Mouse (Mus musculus): ENCODE measurements around the gene Hmgxb4. TPM values are rescaled to one million over a fixed set of nuclear protein-coding genes. Genes with fewer than 3 reads are reported as not detected.

Gene Hmgxb4
- total and polyA plus RNA-seq, 3 experiments: 23.3 to 33.4 (median 29.1) TPM

DNA sequence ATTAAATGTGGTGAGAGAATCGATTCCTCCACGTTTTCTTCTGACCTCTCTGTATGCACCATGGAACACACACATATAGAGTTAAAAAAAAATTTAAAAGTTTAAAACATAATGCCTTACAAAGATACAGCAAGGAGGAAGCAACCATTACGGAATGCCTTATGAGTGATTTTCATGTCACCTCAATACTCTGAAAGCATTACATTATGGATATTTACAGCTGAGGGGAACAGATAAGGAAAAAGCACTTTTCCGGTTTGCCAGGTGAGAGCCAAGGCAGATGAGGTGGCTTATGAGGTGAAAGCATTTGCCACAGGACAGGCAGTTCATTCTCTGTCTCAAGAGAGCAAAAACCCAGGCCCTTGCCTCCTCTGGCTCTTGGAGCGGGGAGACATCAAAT is 39.8 kb downstream of the Hmgxb4 start:
- no peaks in the 10 kb centered on the region for H3K79me2 ChIP-seq (replicated peaks; ENCODE audit: control insufficient read depth, extremely low read depth, insufficient read depth, poor library complexity, severe bottlenecking)
- H3K4me3 ChIP-seq (replicated peaks in 1 of 3; ENCODE audit: low read depth in 2 of 3, low read length in 2 of 3, poor library complexity in 1 of 3): peak overlapping the region in 1 of 3 experiments; percentile 72
- DNase-seq (ENCODE audit: extremely low read depth): no peak
- peak overlapping the region; percentile 18; the same call in 1 of the 2 replicates for H3K4me2 ChIP-seq (ENCODE audit: insufficient read depth, low read depth, poor library complexity, severe bottlenecking)
- in situ Hi-C loops (cut with MboI; ENCODE audit: low pct_ligation_motif_present, low pct_unique_long_range_greater_than_20kb, low sequenced_read_pairs): no loop called here
- peaks cover 0 to 41% of the 10 kb centered on the region in 2 experiments; a peak in 2 of 4 replicates for H3K4me1 ChIP-seq (ENCODE audit: control insufficient read depth in 1 of 2, insufficient read depth in 2 of 2)
- dilution Hi-C loops (cut with MboI; ENCODE audit: extremely low pct_ligation_motif_present, extremely low pct_unique_long_range_greater_than_20kb, low sequenced_read_pairs): no loop called here
- TF ChIP-seq PAX5 (IDR thresholded peaks at IDR 0.05; ENCODE audit: low read length) (no peak), ZC3H11A (IDR thresholded peaks at IDR 0.05; ENCODE audit: low read depth, low read length) (no peak)
- H3K27me3 ChIP-seq (replicated peaks): no peaks in the 10 kb centered on the region
- no peaks in the 10 kb centered on the region for H3K9me3 ChIP-seq (replicated peaks; ENCODE audit: low read length)
- H3K9ac ChIP-seq (ENCODE audit: insufficient read depth, low read depth): no peak overlapping the region
- H3K36me3 ChIP-seq (replicated peaks in 1 of 2; ENCODE audit: control insufficient read depth in 1 of 2, insufficient read depth in 1 of 2, low read length in 1 of 2): peaks cover 27 to 54% of the 10 kb centered on the region in 2 experiments
- H3K27ac ChIP-seq (ENCODE audit: insufficient read depth, low read depth): no peak overlapping the region

DNA sequence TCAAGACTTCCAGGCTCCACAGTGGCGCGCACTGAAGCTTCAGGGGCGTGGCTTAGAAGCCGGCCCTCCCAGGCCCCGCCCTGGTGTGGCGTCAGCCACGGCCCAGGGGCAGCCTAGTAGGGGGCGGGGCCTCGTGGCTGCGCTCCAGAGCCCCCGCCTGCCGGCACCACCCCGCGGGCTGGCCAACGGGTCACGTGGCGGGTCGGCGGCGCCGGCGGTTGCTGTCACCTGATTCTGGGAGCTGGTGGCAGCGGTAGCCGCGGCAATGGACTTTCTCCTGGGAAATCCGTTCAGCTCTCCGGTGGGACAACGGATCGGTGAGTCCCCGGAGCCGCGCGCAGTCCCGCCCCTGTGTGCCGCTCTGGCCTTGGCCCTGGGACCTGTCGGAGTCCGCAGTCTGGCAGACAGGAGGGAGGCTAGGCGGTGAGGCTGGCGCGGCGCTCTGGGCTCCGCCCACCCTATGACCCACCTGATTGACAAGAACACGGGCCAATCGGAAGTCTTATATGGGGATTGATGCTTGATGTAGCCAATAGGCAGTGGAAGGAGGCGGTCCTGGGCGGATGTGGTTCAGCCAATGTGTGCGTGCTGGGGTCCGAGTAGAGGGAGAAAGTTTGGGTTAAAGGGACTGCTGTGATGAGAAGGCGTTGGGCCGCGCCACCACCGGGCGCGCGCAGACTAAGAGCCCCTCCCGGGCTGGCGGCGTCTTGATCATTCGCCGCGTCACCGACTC is 40.5 kb downstream of the Hmgxb4 start, which contains the start of gene Tom1:
Gene Tom1 (plus strand): TSS at position 195 of the 733 bp plus-strand sequence.
- H3K79me2 ChIP-seq (replicated peaks; ENCODE audit: control insufficient read depth, extremely low read depth, insufficient read depth, poor library complexity, severe bottlenecking): no peaks in the 10 kb centered on the region
- peak within 1 kb of the TSS; percentile 60 for H3K4me2 ChIP-seq (ENCODE audit: insufficient read depth, low read depth, poor library complexity, severe bottlenecking)
- H3K36me3 ChIP-seq (replicated peaks in 1 of 2; ENCODE audit: control insufficient read depth in 1 of 2, insufficient read depth in 1 of 2, low read length in 1 of 2): peaks cover 22 to 47% of the 10 kb centered on the region in 2 experiments
- H3K27ac ChIP-seq (ENCODE audit: insufficient read depth, low read depth): peak within 1 kb of the TSS; percentile 30; the same call in 1 of the 2 replicates
- peak; percentile 98 for DNase-seq (ENCODE audit: extremely low read depth)
- H3K27me3 ChIP-seq (replicated peaks): no peaks in the 10 kb centered on the region
- peaks cover 5 to 47% of the 10 kb centered on the region in 2 experiments for H3K4me1 ChIP-seq (ENCODE audit: control insufficient read depth in 1 of 2, insufficient read depth in 2 of 2)
- peak within 1 kb of the TSS; percentile 72 to 73 (median 72) for H3K4me3 ChIP-seq (replicated peaks in 1 of 3; ENCODE audit: low read depth in 2 of 3, low read length in 2 of 3, poor library complexity in 1 of 3)
- dilution Hi-C loops (cut with MboI; ENCODE audit: extremely low pct_ligation_motif_present, extremely low pct_unique_long_range_greater_than_20kb, low sequenced_read_pairs): no loop called here
- in situ Hi-C loops (cut with MboI; ENCODE audit: low pct_ligation_motif_present, low pct_unique_long_range_greater_than_20kb, low sequenced_read_pairs): no loop called here
- H3K9me3 ChIP-seq (replicated peaks; ENCODE audit: low read length): no peaks in the 10 kb centered on the region
- H3K9ac ChIP-seq (ENCODE audit: insufficient read depth, low read depth): peak within 1 kb of the TSS; percentile 46
- TF ChIP-seq EP300 (IDR thresholded peaks at IDR 0.05; ENCODE audit: low read length): no peak
- peak; percentile 95 for TF ChIP-seq SIN3A (IDR thresholded peaks at IDR 0.05; ENCODE audit: low read length)
- TF ChIP-seq RAD21 (IDR thresholded peaks at IDR 0.05; ENCODE audit: low read depth, low read length): no peak
- TF ChIP-seq PAX5 (IDR thresholded peaks at IDR 0.05; ENCODE audit: low read length): no peak
- TF ChIP-seq USF1 (IDR thresholded peaks at IDR 0.05; ENCODE audit: low read depth, low read length): peak; percentile 90
- no peak for TF ChIP-seq RCOR1 (conservative IDR thresholded peaks at IDR 0.05; ENCODE audit: low read depth, low read length)
- TF ChIP-seq NRF1 (IDR thresholded peaks at IDR 0.05; ENCODE audit: low read depth, low read length): peak; percentile 54
- 0 out of 2 replicates have a peak, but pooled peaks have one; percentile 27 for TF ChIP-seq TCF12 (IDR thresholded peaks at IDR 0.05; ENCODE audit: low read depth, low read length)
- no peak for TF ChIP-seq POLR2AphosphoS2 (IDR thresholded peaks at IDR 0.05; ENCODE audit: low read depth, low read length)
- TF ChIP-seq SMC3 (IDR thresholded peaks at IDR 0.05; ENCODE audit: low read depth, low read length): no peak
- TF ChIP-seq UBTF (IDR thresholded peaks at IDR 0.05; ENCODE audit: low read depth, low read length): no peak
- TF ChIP-seq JUND (conservative IDR thresholded peaks at IDR 0.05; ENCODE audit: low read depth, low read length): no peak
- TF ChIP-seq ZKSCAN1 (IDR thresholded peaks at IDR 0.05; ENCODE audit: borderline replicate concordance, low read depth, low read length): no peak
- TF ChIP-seq ZMIZ1 (IDR thresholded peaks at IDR 0.05; ENCODE audit: low read depth, low read length): no peak
- peak; percentile 64; the same call in 1 of the 2 replicates for TF ChIP-seq KAT2A (IDR thresholded peaks at IDR 0.05; ENCODE audit: insufficient replicate concordance, low read length)
- no peak for TF ChIP-seq MAFK (IDR thresholded peaks at IDR 0.05; ENCODE audit: insufficient replicate concordance, low read length)
- no peak for TF ChIP-seq CHD1 (IDR thresholded peaks at IDR 0.05; ENCODE audit: low read depth, low read length)
- peak; percentile 84 for TF ChIP-seq BHLHE40 (IDR thresholded peaks at IDR 0.05; ENCODE audit: low read depth, low read length)
- no peak for TF ChIP-seq E2F4 (IDR thresholded peaks at IDR 0.05; ENCODE audit: insufficient replicate concordance, low read depth, low read length)
- TF ChIP-seq MYC (IDR thresholded peaks at IDR 0.05; ENCODE audit: low read depth, low read length): no peak
- TF ChIP-seq ELF1 (IDR thresholded peaks at IDR 0.05; ENCODE audit: low read depth, low read length): peak; percentile 48; the same call in 1 of the 2 replicates
- TF ChIP-seq MAX (IDR thresholded peaks at IDR 0.05; ENCODE audit: low read length): peak; percentile 62; the same call in 1 of the 2 replicates
- TF ChIP-seq IRF4 (IDR thresholded peaks at IDR 0.05; ENCODE audit: low read depth, low read length): 0 out of 2 replicates have a peak, but pooled peaks have one; percentile 26
- no peak for TF ChIP-seq JUN (IDR thresholded peaks at IDR 0.05; ENCODE audit: insufficient read depth, low read depth, low read length)
- TF ChIP-seq MEF2A (IDR thresholded peaks at IDR 0.05; ENCODE audit: borderline replicate concordance, low read depth, low read length): no peak
- TF ChIP-seq ZC3H11A (IDR thresholded peaks at IDR 0.05; ENCODE audit: low read depth, low read length): no peak
- TF ChIP-seq ZNF384 (IDR thresholded peaks at IDR 0.05; ENCODE audit: low read depth, low read length): no peak
- TF ChIP-seq ETS1 (conservative IDR thresholded peaks at IDR 0.05; ENCODE audit: low read depth, low read length): no peak
- TF ChIP-seq CHD2 (IDR thresholded peaks at IDR 0.05; ENCODE audit: low read length): peak; percentile 99
- 0 out of 2 replicates have a peak, but pooled peaks have one; percentile 33 for TF ChIP-seq TBP (conservative IDR thresholded peaks at IDR 0.05; ENCODE audit: low read depth, low read length)
- TF ChIP-seq CTCF (conservative IDR thresholded peaks at IDR 0.05 in 1 of 2, IDR thresholded peaks at IDR 0.05 in 1 of 2; ENCODE audit: low read depth in 2 of 2, low read length in 2 of 2): no peak

All from CH12.LX (cell line).